In the genomic region with DNA sequence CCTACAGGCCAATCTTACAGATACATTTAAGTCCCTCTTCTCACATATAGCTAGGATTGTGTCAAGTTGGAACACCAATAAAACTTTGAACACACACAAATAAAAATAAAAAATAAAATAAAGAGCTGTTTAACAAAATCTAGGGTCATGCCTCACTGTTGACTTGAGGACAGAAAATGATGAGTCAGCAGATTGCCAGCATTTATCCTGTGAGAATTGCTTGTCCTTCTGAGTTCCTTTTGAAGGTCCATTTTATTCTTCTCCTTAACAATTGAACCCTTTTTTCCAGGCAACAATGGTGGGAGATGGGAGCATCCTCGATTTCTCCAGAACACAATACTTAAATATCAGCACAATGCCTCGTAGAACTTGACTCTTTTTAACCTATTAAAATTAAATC, we compare ENCODE assay signal across 22 mouse cellular contexts.
"Had no signal": no experiment of that assay in that cellular context is flagged by ENCODE, and none has a peak within 500 bp of the region (broad histone marks: within the 10 kb centered on the region; RNA-seq: fewer than 3 reads in every experiment).

No protein-coding gene starts in this region.

- DNase-seq: cerebellum, adult 9-11 months; cerebellum, postnatal 25 days; cerebellum, postnatal 36 days; embryo, embryonic 11 days; forebrain, postnatal 0 days; gastrocnemius, adult 2 months; gastrocnemius, postnatal 10 days; gastrocnemius, postnatal 14 days; gastrocnemius, postnatal 25 days; gastrocnemius, postnatal 36 days; heart, adult 11 months; heart, adult 18-20 months; heart, adult 2 months had no signal

- H3K4me3 ChIP-seq: embryonic facial prominence, embryonic 10.5 days; embryonic facial prominence, embryonic 12.5 days; embryonic facial prominence, embryonic 13.5 days; embryonic facial prominence, embryonic 15.5 days; erythroblast, embryonic 14.5 days; forebrain, embryonic 10.5 days; forebrain, embryonic 12.5 days; forebrain, embryonic 13.5 days; forebrain, embryonic 15.5 days; gastrocnemius, adult 2 months; heart, adult 2 months had no signal

- H3K4me1 ChIP-seq: embryonic facial prominence, embryonic 10.5 days; embryonic facial prominence, embryonic 12.5 days; embryonic facial prominence, embryonic 13.5 days; embryonic facial prominence, embryonic 15.5 days; forebrain, embryonic 10.5 days; forebrain, embryonic 12.5 days; forebrain, embryonic 13.5 days; forebrain, embryonic 15.5 days had no signal

- H3K9me3 ChIP-seq: embryonic facial prominence, embryonic 10.5 days; embryonic facial prominence, embryonic 12.5 days; embryonic facial prominence, embryonic 13.5 days; embryonic facial prominence, embryonic 15.5 days; forebrain, embryonic 10.5 days; forebrain, embryonic 12.5 days; forebrain, embryonic 13.5 days; forebrain, embryonic 15.5 days had no signal

- H3K27me3 ChIP-seq: embryonic facial prominence, embryonic 12.5 days; embryonic facial prominence, embryonic 13.5 days; embryonic facial prominence, embryonic 15.5 days; forebrain, embryonic 12.5 days; forebrain, embryonic 13.5 days; forebrain, embryonic 15.5 days had no signal

- H3K36me3 ChIP-seq: embryonic facial prominence, embryonic 10.5 days; embryonic facial prominence, embryonic 12.5 days; embryonic facial prominence, embryonic 13.5 days; embryonic facial prominence, embryonic 15.5 days; forebrain, embryonic 10.5 days; forebrain, embryonic 12.5 days; forebrain, embryonic 15.5 days had no signal

- H3K9ac ChIP-seq: embryonic facial prominence, embryonic 12.5 days; embryonic facial prominence, embryonic 13.5 days; embryonic facial prominence, embryonic 15.5 days; forebrain, embryonic 12.5 days; forebrain, embryonic 13.5 days; forebrain, embryonic 15.5 days; forebrain, postnatal 0 days had no signal

- H3K4me2 ChIP-seq: embryonic facial prominence, embryonic 12.5 days; embryonic facial prominence, embryonic 13.5 days; embryonic facial prominence, embryonic 15.5 days; forebrain, embryonic 12.5 days; forebrain, embryonic 13.5 days; forebrain, embryonic 15.5 days had no signal

- H3K27ac ChIP-seq: embryonic facial prominence, embryonic 10.5 days; embryonic facial prominence, embryonic 12.5 days; embryonic facial prominence, embryonic 13.5 days; embryonic facial prominence, embryonic 15.5 days; forebrain, embryonic 10.5 days; forebrain, embryonic 12.5 days; forebrain, embryonic 13.5 days; forebrain, embryonic 15.5 days; gastrocnemius, adult 2 months; heart, adult 2 months had no signal
